Mouse (Mus musculus) liver, adult 2 months (tissue): Measurements from ENCODE around the gene Blvrb.

Source experiments
- CTCF ChIP-seq: fragments of 200-500 bp; IDR thresholded peaks from 2 replicates; pipeline ENCODE4 v1.5.1; 2011; ENCODE audit warnings: low read depth, low read length, control low read depth
- POLR2A ChIP-seq: fragments of 200-500 bp; IDR thresholded peaks from 2 replicates; pipeline ENCODE4 v1.6.1; 2011; ENCODE audit warnings: low read length, control low read depth; ENCODE audit not compliant: insufficient read depth; ENCODE audit errors: extremely low read depth

DNA sequence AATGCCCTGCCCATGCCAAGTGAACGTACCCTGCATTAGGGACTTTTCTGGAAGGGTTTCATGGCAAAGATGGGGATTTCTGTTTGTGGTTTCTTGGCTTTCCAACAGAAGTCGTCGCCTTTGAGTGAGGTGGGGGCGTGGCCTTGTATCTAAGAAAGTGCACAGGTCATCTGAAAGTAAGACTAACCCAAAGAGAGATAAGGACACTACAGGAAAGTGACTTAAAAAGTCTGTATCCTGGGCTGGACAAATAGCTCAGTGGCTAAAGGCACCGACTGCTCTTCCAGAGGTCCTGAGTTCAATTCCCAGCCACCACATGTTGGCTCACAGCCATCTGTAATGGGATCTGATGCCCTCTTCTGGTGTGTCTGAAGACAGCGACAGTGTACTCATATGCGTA is 30.8 kb downstream of the Blvrb start:
- TF ChIP-seq CTCF (no peak), POLR2A (no peak)
